Mouse (Mus musculus): ENCODE results near the gene Tbrg1.

Tbrg1 gene

GRCm38 (mm10) chr9:37656931-37657481, at the start of gene Tbrg1:
Tbrg1 (minus strand) TSS chr9:37657312.
- DNase-seq (ENCODE audit: low read depth) = peak; percentile 97

DNA sequence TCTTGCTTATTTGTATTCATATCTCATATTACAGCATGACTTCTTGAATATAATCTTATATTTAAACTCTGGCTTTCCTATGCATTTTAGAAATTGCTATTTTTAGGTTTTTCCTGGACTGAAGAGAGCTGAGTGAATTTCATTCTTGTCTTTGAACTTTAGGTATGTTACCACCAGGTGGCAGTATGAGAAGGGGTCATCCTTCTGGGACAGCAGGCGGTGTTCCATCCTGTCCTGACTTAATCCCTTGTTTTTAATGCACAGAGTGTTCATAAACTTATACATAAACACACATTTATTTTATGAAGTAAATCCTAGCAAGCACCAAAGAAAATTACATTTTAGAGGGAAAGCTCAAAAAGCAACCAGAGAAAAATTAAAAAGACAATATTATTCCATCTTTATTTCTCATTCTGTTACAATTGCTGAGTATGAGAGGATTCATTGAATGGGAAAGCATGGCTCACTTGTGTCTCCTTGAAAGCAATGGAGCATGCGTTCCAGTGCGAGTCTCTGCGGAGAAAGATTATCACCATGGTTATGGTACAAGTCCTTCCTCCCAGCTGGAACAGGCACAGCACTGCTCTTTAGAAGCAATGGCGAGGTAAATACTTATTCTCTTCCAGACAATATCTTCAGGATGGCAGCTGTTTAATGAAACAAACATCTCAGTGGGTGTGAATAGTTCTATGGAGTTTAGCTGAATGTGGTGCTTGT, 33.0 kb upstream of the Tbrg1 start:
- peak; percentile 60 for DNase-seq (ENCODE audit: low read depth)

- DNase-seq (ENCODE audit: low read depth) = peak; percentile 8
These were observed 30.8 kb upstream of the Tbrg1 start for GRCm38 (mm10) chr9:37687941-37688303.

GRCm38 (mm10) chr9:37687288-37687940, 30.3 kb upstream of the Tbrg1 start:
- DNase-seq (ENCODE audit: low read depth) = peak; percentile 20

GRCm38 (mm10) chr9:37681123-37681522, 24.0 kb upstream of the Tbrg1 start:
- no peak for DNase-seq (ENCODE audit: low read depth)

DNA sequence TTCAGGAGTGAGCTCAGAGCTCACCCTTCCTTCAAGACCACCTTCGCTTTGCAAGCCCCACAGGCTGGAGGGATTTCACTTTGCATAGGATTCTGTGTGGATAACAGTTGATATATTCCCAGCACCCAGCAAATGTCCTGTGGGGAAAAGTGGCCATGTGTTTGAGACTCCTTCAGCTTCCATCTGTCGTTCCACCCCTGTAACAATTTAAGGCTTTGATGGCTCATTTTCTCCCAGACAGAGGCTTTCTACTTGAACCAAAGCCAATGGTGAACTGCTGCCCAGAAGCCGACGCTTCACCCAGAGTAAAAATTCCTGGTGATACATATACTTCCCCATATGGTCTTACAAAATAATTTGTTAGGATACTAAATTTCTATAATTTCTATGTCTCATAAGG, 18.2 kb upstream of the Tbrg1 start:
- DNase-seq (ENCODE audit: low read depth) = no peak

DNA sequence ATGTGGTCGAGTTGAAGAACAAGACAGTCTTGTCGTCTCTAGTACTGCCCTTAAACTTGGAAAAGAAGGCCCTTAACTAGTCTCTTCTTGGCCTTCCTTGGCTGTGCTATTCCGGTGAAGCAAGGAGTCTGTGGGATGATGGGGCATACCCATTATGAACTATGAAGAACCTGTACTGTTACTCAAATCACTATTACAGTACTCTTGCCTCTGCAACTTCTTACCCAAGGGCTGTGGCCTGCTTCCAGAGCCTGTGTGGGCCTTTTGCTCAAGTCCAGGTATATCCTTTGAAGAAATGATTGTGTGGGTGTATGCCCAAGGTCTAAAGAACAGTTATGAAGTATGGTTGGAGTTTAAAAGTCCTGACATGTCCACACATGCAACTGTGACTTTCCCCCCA, 13.1 kb upstream of the Tbrg1 start:
- DNase-seq (ENCODE audit: low read depth) = no peak

DNA sequence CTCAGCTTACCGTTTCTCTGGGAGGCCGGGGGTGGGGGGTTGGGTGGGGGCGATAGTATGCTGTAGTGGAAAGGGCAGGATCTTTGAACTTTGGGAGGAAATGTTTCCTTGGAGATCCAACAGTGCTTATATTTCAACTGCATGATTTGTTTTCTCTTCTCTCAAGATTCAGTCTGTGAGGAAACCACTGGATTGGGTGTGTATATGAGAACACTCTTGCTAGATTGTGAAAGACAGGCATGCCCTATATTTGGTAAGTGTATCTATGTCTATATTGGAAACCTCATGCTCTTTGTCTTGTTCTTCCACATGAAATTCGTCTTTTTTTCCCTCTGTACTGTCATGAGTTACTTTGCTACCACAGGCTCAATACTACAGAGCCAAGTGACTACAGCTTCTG, 12.6 kb upstream of the Tbrg1 start:
- DNase-seq (ENCODE audit: low read depth) = no peak

DNA sequence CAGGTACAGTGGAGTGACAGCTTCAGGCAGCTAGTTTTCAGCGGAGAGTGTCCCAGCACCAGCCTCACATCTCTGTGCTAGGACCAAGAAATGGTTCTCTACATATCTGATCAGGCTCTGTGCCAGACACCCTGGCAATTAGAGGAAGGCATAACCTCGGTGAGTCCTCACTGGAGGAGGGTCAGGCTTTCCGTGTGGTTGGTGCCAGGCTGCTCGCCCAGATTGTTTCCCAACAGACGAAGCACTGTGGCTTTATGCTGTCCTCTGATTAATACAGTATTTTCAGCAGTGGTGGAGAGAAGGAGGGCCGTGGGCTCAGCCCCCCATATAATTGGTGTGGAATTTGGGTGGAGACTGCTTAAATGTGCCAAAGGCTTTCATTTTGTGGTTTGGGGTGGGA, 12.0 kb upstream of the Tbrg1 start, which contains the start of gene Panx3:
TSS of gene Panx3 (minus strand) at position 121 of the 400 bp plus-strand sequence.
- peak; percentile 14 for DNase-seq (ENCODE audit: low read depth)

GRCm38 (mm10) chr9:37666045-37666444, 8.9 kb upstream of the Tbrg1 start:
- DNase-seq (ENCODE audit: low read depth) = no peak

DNA sequence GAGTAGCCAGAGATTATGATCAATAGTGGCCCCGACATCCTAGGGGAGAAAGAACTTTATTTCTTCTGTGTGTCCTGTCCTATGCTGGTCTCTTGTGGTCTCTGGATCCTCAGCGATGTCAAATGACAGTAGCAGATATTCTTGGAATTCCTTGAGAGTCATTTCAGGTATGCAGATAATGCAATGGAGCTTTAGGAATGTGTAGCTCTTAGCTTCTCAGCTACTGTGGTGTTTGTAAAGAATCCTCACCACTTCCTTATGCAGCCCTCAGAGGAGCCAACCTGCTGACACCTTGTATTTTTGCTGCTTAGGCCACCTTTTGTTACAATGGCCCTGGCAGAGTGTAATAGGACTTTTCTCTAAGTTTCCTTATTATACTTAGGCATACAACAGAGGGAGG, 7.5 kb upstream of the Tbrg1 start:
- no peak for DNase-seq (ENCODE audit: low read depth)

DNA sequence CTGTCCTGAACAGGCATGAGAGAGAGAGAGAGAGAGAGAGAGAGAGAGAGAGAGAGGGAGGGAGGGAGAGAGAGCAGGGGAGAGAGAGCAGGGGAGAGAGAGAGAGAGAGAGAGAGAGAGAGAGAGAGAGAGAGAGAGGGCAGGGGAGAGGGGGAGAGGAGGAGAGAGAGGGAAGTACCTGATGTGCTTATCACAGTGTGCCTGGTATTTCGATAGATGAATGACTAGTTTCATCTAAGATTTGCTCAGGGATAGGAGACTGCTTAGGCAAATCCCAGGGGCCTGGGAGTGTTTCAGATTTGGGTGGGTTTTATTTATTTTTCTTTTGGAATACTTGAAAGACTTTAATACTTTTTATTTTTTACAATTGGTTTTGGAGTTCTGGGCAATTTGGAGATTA, 6.1 kb upstream of the Tbrg1 start:
- DNase-seq (ENCODE audit: low read depth) = no peak

GRCm38 (mm10) chr9:37659413-37659812, 2.3 kb upstream of the Tbrg1 start:
- no peak for DNase-seq (ENCODE audit: low read depth)

- DNase-seq (ENCODE audit: low read depth) = peak; percentile 46
These were observed 652 bp downstream of the Tbrg1 start for GRCm38 (mm10) chr9:37656439-37656881.

DNA sequence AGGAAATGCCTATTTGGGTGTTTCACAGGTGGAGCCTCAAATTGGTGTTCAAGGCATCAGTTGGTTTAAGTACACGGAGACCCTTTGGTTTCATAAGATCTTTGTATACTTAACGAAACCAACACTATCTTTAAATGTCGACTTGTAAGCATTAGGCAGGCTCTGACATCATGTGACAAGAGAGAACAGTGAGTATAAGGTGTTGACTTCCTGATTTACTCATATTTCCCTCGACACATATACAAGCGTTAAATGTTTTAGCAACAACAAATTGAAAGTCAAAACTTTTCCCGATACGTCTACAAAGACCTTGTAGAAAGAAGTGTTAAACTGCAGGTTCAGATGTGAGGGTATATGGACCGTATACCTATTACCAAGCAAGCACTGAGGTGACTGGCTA, 1.2 kb downstream of the Tbrg1 start:
- peak; percentile 38 for DNase-seq (ENCODE audit: low read depth)

- DNase-seq (ENCODE audit: low read depth) = no peak
These were observed 3.3 kb downstream of the Tbrg1 start for GRCm38 (mm10) chr9:37653836-37654235.

GRCm38 (mm10) chr9:37650639-37651038, 6.5 kb downstream of the Tbrg1 start:
- no peak for DNase-seq (ENCODE audit: low read depth)

DNA sequence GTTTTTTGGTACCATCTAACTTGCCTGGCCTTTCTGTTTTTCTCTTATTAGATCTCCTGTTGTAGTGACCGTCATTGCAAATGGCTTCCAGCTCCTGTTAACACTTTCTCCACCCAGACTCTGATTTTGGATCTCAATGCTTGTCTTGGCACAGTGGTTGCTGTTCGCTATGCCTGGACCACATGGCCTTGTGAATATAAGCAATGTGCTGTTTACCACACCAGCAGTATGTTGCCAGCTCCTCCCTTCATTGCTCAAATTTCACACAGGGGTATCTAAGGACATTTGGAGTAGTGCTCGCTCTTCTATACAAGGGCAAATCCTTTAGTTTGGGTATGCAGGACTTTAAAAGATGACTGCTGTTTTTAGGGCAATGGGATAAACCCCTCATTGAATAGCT, 10.9 kb downstream of the Tbrg1 start:
- peak; percentile 41 for DNase-seq (ENCODE audit: low read depth)

DNA sequence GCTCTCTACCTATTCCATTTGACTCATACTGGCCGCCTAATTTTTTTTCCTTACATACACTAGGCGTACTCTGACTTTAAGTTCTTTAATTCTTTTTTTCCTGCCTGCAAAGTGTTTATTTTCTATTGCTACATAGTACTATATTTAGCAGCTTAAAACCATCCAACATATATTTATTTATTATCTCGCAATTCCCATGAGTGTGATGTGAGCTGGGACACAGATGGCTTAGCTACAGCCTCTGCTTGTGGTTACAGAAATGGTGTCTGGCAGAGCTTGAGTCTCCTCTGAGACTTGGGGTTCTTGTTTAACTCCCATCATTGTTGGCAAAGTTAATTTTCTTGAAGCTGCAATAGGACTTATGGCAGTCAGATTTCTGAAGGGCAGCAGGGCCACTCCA, 18.4 kb downstream of the Tbrg1 start:
- no peak for DNase-seq (ENCODE audit: low read depth)

DNA sequence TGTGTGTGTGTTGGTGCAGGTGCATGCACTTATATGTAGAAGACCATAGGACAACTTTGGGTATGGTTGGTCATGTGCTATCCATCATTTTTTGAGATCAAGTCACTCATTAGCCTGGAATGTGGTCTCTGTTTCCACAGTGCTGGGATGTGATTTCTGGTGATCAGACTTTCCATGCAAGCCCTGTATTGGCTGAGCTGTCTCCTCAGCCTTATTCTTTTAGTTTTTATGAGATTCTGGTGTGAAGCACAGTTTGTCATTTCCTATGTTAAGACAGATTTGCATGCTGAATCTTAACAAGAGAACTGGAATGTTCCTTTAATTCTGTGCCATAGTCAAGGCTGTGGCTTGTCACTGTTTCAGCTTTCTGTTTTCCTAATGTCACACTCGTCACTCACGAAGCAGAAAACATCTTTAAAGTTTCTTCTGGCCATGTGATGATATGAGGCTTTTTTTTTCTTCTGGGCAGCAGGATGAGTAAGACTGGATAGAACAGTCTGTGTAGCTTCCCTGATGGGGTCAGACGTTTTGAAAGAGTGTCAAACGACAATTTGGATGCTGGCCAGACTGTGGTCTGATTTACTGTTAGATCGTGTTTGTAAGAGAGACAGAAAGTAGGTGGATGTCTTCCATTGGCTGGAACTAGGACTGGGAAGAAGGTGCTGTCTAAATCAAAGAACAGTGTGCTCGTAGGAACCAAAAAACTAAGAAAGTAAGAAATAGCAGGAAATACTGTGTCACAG, 20.1 kb downstream of the Tbrg1 start:
- DNase-seq (ENCODE audit: low read depth) = peak; percentile 50

DNA sequence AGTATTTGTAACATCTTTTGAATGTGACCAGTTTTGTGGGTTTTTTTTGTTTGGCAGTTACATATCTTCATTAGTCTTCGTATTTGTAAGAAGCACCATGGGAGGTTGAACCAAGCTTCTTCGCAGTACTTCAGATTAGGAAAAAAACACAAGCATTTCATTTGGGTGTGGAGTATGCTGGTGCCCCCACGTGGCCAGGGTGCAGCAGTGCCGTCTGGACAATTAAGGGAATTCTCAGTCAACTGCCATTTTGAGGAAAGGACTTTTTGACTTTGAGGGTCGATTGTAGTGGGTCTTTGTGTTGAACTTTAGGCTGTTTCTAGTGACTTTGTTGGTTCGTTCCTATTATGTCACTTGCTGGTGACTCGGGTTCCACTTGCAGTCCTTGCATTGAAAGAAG, 20.8 kb downstream of the Tbrg1 start:
- DNase-seq (ENCODE audit: low read depth) = peak; percentile 69

- DNase-seq (ENCODE audit: low read depth) = no peak
These were observed 22.8 kb downstream of the Tbrg1 start for GRCm38 (mm10) chr9:37634269-37634668.

- DNase-seq (ENCODE audit: low read depth) = no peak
These were observed 24.8 kb downstream of the Tbrg1 start for GRCm38 (mm10) chr9:37632305-37632704.
